Comparison of ENCODE assay signal across 19 mouse cellular contexts in genomic region chr14:22367615-22368014, GRCm38 (mm10).
DNase-seq lines count a peak whose midpoint lies in the region; ATAC-seq and TF ChIP-seq lines count a peak whose summit lies in the region.
"Had no signal": no experiment of that assay in that cellular context is flagged by ENCODE, and none has a peak within 500 bp of the region (broad histone marks: within the 10 kb centered on the region; RNA-seq: fewer than 3 reads in every experiment).

No protein-coding gene starts in this region.

- H3K27ac ChIP-seq in forebrain, postnatal 0 days (ENCODE audit: low read depth, low read length), result no peak overlapping the region
- H3K27ac ChIP-seq in forebrain, embryonic 13.5 days, result no peak overlapping the region
- peak overlapping the region; percentile 52; the same call in 1 of the 2 replicates for H3K27ac ChIP-seq in limb, embryonic 13.5 days
- no peak overlapping the region for H3K27ac ChIP-seq in limb, embryonic 10.5 days
- H3K27ac ChIP-seq: heart, embryonic 10.5 days had no signal

- H3K9ac ChIP-seq in forebrain, postnatal 0 days, result no peak overlapping the region
- no peak overlapping the region for H3K9ac ChIP-seq in forebrain, embryonic 13.5 days
- H3K9ac ChIP-seq in limb, embryonic 13.5 days, result no peak overlapping the region

- peak; percentile 20 for DNase-seq in forebrain, postnatal 0 days
- DNase-seq in limb, embryonic 10.5 days (ENCODE audit: low spot score), result no peak
- DNase-seq in fat pad, adult 2 months (ENCODE audit: extremely low read depth, low read depth, low spot score), result peak; percentile 1
- DNase-seq in right cerebral cortex, adult 18-20 months, result no peak
- no peak for DNase-seq in cerebellum, postnatal 10 days
- DNase-seq: cerebellum, adult 9-11 months; gastrocnemius, postnatal 25 days; kidney, adult 11 months; liver; lung, postnatal 10 days; midbrain, embryonic 14.5 days; right cerebral cortex, postnatal 14 days; thymus, adult 18-20 months; thymus, postnatal 4 days had no signal

- no peak overlapping the region for H3K4me2 ChIP-seq in forebrain, postnatal 0 days (ENCODE audit: low read depth)
- H3K4me2 ChIP-seq in forebrain, embryonic 13.5 days, result no peak overlapping the region
- H3K4me2 ChIP-seq in limb, embryonic 13.5 days (replicated peaks), result no peak overlapping the region

- no peaks in the 10 kb centered on the region for H3K36me3 ChIP-seq in forebrain, postnatal 0 days (ENCODE audit: insufficient read depth)
- H3K36me3 ChIP-seq in forebrain, embryonic 13.5 days (ENCODE audit: poor library complexity, severe bottlenecking), result no peaks in the 10 kb centered on the region
- no peaks in the 10 kb centered on the region for H3K36me3 ChIP-seq in limb, embryonic 13.5 days
- no peaks in the 10 kb centered on the region for H3K36me3 ChIP-seq in limb, embryonic 10.5 days
- H3K36me3 ChIP-seq: heart, embryonic 10.5 days had no signal

- TF ChIP-seq CTCF in forebrain, postnatal 0 days (IDR thresholded peaks at IDR 0.05; ENCODE audit: low read depth), result no peak

- WGBS in forebrain, postnatal 0 days, result 46% methylated on average over 4 of the region's 4 CpGs
- WGBS in forebrain, embryonic 13.5 days, result 63% methylated on average over 4 of the region's 4 CpGs
- WGBS in limb, embryonic 13.5 days, result 55% methylated on average over 4 of the region's 4 CpGs
- 92% methylated on average over 4 of the region's 4 CpGs for WGBS in limb, embryonic 10.5 days

- H3K4me1 ChIP-seq in forebrain, postnatal 0 days (ENCODE audit: insufficient read depth), result no peaks in the 10 kb centered on the region
- H3K4me1 ChIP-seq in forebrain, embryonic 13.5 days, result peaks cover 8% of the 10 kb centered on the region
- H3K4me1 ChIP-seq in limb, embryonic 13.5 days, result peaks cover 25% of the 10 kb centered on the region
- H3K4me1 ChIP-seq in limb, embryonic 10.5 days, result peaks cover 22% of the 10 kb centered on the region
- H3K4me1 ChIP-seq: megakaryocyte, embryonic 14.5 days had no signal

- H3K4me3 ChIP-seq in forebrain, postnatal 0 days (ENCODE audit: low read depth, low read length), result no peak overlapping the region
- no peak overlapping the region for H3K4me3 ChIP-seq in forebrain, embryonic 13.5 days
- no peak overlapping the region for H3K4me3 ChIP-seq in limb, embryonic 13.5 days
- no peak overlapping the region for H3K4me3 ChIP-seq in limb, embryonic 10.5 days
- H3K4me3 ChIP-seq: heart, embryonic 10.5 days; megakaryocyte, embryonic 14.5 days had no signal

- H3K27me3 ChIP-seq in forebrain, postnatal 0 days (ENCODE audit: insufficient read depth, low read length), result no peaks in the 10 kb centered on the region
- H3K27me3 ChIP-seq in forebrain, embryonic 13.5 days, result peaks cover 27% of the 10 kb centered on the region
- no peaks in the 10 kb centered on the region for H3K27me3 ChIP-seq in limb, embryonic 13.5 days
- 0 out of 2 replicates have a peak, but pooled peaks cover 22% of the 10 kb centered on the region for H3K27me3 ChIP-seq in limb, embryonic 10.5 days (ENCODE audit: low read depth, poor library complexity, severe bottlenecking)
- H3K27me3 ChIP-seq: megakaryocyte, embryonic 14.5 days had no signal

- ATAC-seq in forebrain, postnatal 0 days, result 0 out of 2 replicates have a peak, but pooled peaks have one; percentile 43
- ATAC-seq in forebrain, embryonic 13.5 days, result no peak
- peak; percentile 64 for ATAC-seq in limb, embryonic 13.5 days (ENCODE audit: low FRiP score, low read depth)
- ATAC-seq: hindbrain, embryonic 16.5 days had no signal

- H3K9me3 ChIP-seq in forebrain, postnatal 0 days (ENCODE audit: low read length), result no peaks in the 10 kb centered on the region
- no peaks in the 10 kb centered on the region for H3K9me3 ChIP-seq in forebrain, embryonic 13.5 days (replicated peaks)
- 0 out of 2 replicates have a peak, but pooled peaks cover 5% of the 10 kb centered on the region for H3K9me3 ChIP-seq in limb, embryonic 13.5 days
- H3K9me3 ChIP-seq in limb, embryonic 10.5 days (replicated peaks), result no peaks in the 10 kb centered on the region
- H3K9me3 ChIP-seq: heart, embryonic 10.5 days had no signal

Comparison
In these comparisons a context has a peak if more than half of its experiments do, and no peak if none do; other contexts are left out.
1. DNase-seq: peak in forebrain, postnatal 0 days (single experiment) and fat pad, adult 2 months (single experiment); none in limb, embryonic 10.5 days (single experiment), right cerebral cortex, adult 18-20 months (single experiment) and cerebellum, postnatal 10 days (0 of 2).